Mouse (Mus musculus) embryonic stem cell, embryonic (primary cell): ENCODE measurements around the gene Gm5483.
"Not testable (repeated sequence)": the region's sequence is repeated elsewhere in the genome, so short reads cannot be mapped to it uniquely, and the experiment has no call there.

ENCODE experiments used
- CTCF ChIA-PET, 4 experiments: fragments of 300-600 bp in 2 of 4; fragments of 350-600 bp in 2 of 4; sonication (Branson Sonifier 250); formaldehyde crosslinking; loops; one replicate each; lab custom pipeline; 2022; ENCODE audit warnings: inconsistent platforms in 2 of 4; lab: Charles Lee
- POLR2A ChIA-PET, 4 experiments: fragments of 300-600 bp in 2 of 4; fragments of 350-600 bp in 2 of 4; sonication (Branson Sonifier 250); formaldehyde crosslinking; loops; one replicate each; lab custom pipeline; 2022; ENCODE audit warnings: antibody characterized with exemption in 4 of 4, inconsistent platforms in 1 of 4; lab: Charles Lee

The Gm5483 gene

GRCm38 (mm10) chr16:36183912-36184311 is at the start of gene Gm5483:
TSS of gene Gm5483 (plus strand) at chr16:36184212.
- CTCF ChIA-PET, POLR2A ChIA-PET: not testable (repeated sequence)

- CTCF ChIA-PET, result no interaction called here
- POLR2A ChIA-PET, result interaction anchor here in 1 of 4 experiments (0.7 kb wide), 1 partner anchor 56 kb away, joined by 4 read pairs; no protein-coding TSS in a partner anchor
Observed at GRCm38 (mm10) chr16:36138201-36138600, 45.8 kb upstream of the Gm5483 start.

- CTCF ChIA-PET, result no interaction called here
- POLR2A ChIA-PET, result no interaction called here
Observed at GRCm38 (mm10) chr16:36156402-36156975, 27.5 kb upstream of the Gm5483 start, which contains the start of gene Stfa2l1. TSS of gene Stfa2l1 (plus strand) at chr16:36156811.

- CTCF ChIA-PET, POLR2A ChIA-PET: not testable (repeated sequence)
Observed at GRCm38 (mm10) chr16:36167841-36168240, 16.2 kb upstream of the Gm5483 start.

GRCm38 (mm10) chr16:36176108-36176507 is 7.9 kb upstream of the Gm5483 start:
- ChIA-PET POLR2A (interaction anchor here in 1 of 4 experiments (0.5 to 0.6 kb wide), 2 partner anchors 12 to 95 kb away, joined by 3 read pairs; no protein-coding TSS in a partner anchor), CTCF (no interaction called here)

GRCm38 (mm10) chr16:36179910-36180309 is 4.1 kb upstream of the Gm5483 start:
- POLR2A ChIA-PET, result no interaction called here
- CTCF ChIA-PET, result no interaction called here

- ChIA-PET POLR2A (no interaction called here), CTCF (no interaction called here)
Observed at GRCm38 (mm10) chr16:36199226-36199625, 15.2 kb downstream of the Gm5483 start.

GRCm38 (mm10) chr16:36203846-36204245 is 19.8 kb downstream of the Gm5483 start:
- POLR2A ChIA-PET, result interaction anchor here in 1 of 4 experiments (0.5 kb wide), 1 partner anchor 1965 kb away, joined by 3 read pairs; no protein-coding TSS in a partner anchor
- CTCF ChIA-PET, result no interaction called here

GRCm38 (mm10) chr16:36205684-36206083 is 21.7 kb downstream of the Gm5483 start:
- POLR2A ChIA-PET, result interaction anchor here in 2 of 4 experiments (0.6 to 1.2 kb wide), 3 partner anchors 9 to 138 kb away, joined by 3 to 4 read pairs (median 3); partner anchors contain the start of genes Ccdc58 (in 1 of the 2) and Fam162a (in 1 of the 2)
- CTCF ChIA-PET, result interaction anchor here in 1 of 4 experiments (0.6 kb wide), 1 partner anchor 255 kb away, joined by 10 read pairs; no protein-coding TSS in a partner anchor

GRCm38 (mm10) chr16:36209967-36210453 is 26.0 kb downstream of the Gm5483 start, which contains the start of gene Gm5416:
TSS of gene Gm5416 (plus strand) at chr16:36210403.
- CTCF ChIA-PET, result no interaction called here
- POLR2A ChIA-PET, result no interaction called here

GRCm38 (mm10) chr16:36221168-36221567 is 37.2 kb downstream of the Gm5483 start, which contains the start of gene 2010005H15Rik:
TSS of gene 2010005H15Rik (plus strand) at chr16:36221468.
- CTCF ChIA-PET, POLR2A ChIA-PET: not testable (repeated sequence)
